Mouse (Mus musculus): ENCODE results near the gene Nup93. TPM values are rescaled to one million over a fixed set of nuclear protein-coding genes. Genes with fewer than 3 reads are reported as not detected.

Nup93 gene
- polyA plus RNA-seq (2015; fragmentation: Illumina TruSeq; extraction: RNeasy Lipid Tissue Mini Kit (QIAGEN cat#74804); ENCODE audit: insufficient read depth, low read depth, low replicate concordance), result 6.7 TPM

GRCm38 (mm10) chr8:94214252-94215173 is at the start of gene Nup93:
TSS of gene Nup93 (plus strand) at chr8:94214564.

DNA sequence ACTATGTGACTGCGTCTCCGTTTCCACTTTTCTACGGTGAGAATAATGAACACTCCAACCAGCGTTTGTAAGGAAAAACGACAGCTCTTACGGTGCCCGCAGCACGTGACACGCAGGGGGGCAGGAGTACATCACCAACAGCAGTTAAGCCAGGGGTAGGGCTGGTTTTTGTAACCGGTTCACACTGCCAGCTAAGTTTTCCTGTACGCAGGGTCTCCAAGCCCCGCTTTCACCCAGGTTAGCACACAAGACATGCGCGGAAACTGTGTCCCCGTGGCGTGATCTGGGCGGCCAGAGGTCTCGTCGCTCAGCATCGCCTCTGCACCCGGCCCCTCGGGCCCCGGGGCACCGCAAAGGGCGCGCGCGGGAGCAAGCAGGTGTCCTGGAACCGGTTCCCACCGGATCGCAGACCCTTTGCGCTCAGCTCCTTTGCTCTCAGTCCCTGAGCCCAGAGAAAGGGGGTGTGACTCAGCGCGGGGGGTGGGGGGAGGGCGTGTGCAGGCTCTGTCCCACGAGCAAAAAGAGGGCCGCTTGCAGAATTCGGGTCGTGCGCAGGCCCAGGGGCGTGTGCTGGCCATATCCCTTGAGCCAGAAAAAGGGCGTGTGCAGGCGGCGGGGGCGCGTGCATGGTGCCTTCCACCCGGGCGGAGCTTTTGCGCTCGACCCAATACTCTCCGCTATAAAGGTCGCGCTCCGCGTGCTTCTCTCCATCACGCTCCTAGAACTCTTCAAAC is 42.1 kb upstream of the Nup93 start, which contains the start of gene Mt2:
Mt2 (plus strand) TSS at position 590 of the 734 bp plus-strand sequence.

GRCm38 (mm10) chr8:94178857-94179712 is 35.3 kb upstream of the Nup93 start, which contains the start of gene Mt1:
TSS of gene Mt1 (plus strand) at chr8:94179082.

DNA sequence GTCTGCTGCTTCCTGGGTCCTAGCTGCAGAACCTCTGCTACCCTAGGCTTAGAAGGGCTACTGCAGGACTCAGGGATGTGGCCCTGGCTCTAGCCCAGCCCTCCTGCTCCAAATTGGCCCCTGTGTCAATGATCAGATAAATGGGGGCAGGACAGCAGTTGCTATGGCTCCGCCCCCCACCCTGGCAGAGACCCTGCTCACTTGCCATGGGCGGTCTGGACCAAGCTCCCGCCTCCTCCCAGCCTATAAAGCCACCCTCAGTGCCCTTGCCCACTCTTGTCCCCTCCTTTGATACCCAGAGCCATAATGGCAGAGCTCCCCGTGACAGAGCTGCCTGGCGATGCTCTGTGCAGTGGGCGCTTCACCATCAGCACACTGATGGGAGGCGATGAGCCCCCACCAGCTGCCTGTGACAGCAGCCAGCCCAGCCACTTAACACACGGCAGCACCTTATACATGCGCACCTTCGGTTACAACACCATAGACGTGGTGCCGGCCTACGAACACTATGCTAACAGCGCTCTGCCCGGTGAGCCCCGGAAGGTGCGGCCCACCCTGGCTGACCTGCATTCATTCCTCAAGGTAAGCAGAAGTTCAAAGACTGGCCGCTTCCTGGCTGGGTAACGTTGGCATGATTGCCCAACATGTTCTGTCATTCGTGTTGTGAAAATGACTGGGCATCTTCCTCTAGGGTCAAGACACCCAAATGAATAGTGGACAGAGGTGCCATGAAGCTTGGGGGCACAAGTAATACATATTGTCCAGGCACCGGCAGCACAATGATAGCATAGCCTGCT is 114.8 kb downstream of the Nup93 start, which contains the start of gene Slc12a3:
Slc12a3 (plus strand) TSS at position 270 of the 797 bp plus-strand sequence.

Other genes starting within 250 kb of the Nup93 start
- 24.7 TPM for gene Amfr, start 201.7 kb upstream of the Nup93 start, polyA plus RNA-seq (2015; fragmentation: Illumina TruSeq; extraction: RNeasy Lipid Tissue Mini Kit (QIAGEN cat#74804); ENCODE audit: insufficient read depth, low read depth, low replicate concordance)
- 2.9 TPM for gene Nudt21, start 177.5 kb upstream of the Nup93 start, polyA plus RNA-seq (2015; fragmentation: Illumina TruSeq; extraction: RNeasy Lipid Tissue Mini Kit (QIAGEN cat#74804); ENCODE audit: insufficient read depth, low read depth, low replicate concordance)
- 6.4 TPM for gene Ogfod1, start 177.4 kb upstream of the Nup93 start, polyA plus RNA-seq (2015; fragmentation: Illumina TruSeq; extraction: RNeasy Lipid Tissue Mini Kit (QIAGEN cat#74804); ENCODE audit: insufficient read depth, low read depth, low replicate concordance)
- 9.0 TPM for gene Bbs2, start 115.6 kb upstream of the Nup93 start, polyA plus RNA-seq (2015; fragmentation: Illumina TruSeq; extraction: RNeasy Lipid Tissue Mini Kit (QIAGEN cat#74804); ENCODE audit: insufficient read depth, low read depth, low replicate concordance)
- gene Mt4, start 77.4 kb upstream of the Nup93 start, polyA plus RNA-seq (2015; fragmentation: Illumina TruSeq; extraction: RNeasy Lipid Tissue Mini Kit (QIAGEN cat#74804); ENCODE audit: insufficient read depth, low read depth, low replicate concordance), result not detected
- not detected for gene Mt3, start 62.0 kb upstream of the Nup93 start, polyA plus RNA-seq (2015; fragmentation: Illumina TruSeq; extraction: RNeasy Lipid Tissue Mini Kit (QIAGEN cat#74804); ENCODE audit: insufficient read depth, low read depth, low replicate concordance)
- gene Mt2, start 41.9 kb upstream of the Nup93 start, polyA plus RNA-seq (2015; fragmentation: Illumina TruSeq; extraction: RNeasy Lipid Tissue Mini Kit (QIAGEN cat#74804); ENCODE audit: insufficient read depth, low read depth, low replicate concordance), result 331 TPM
- 627 TPM for gene Mt1, start 35.5 kb upstream of the Nup93 start, polyA plus RNA-seq (2015; fragmentation: Illumina TruSeq; extraction: RNeasy Lipid Tissue Mini Kit (QIAGEN cat#74804); ENCODE audit: insufficient read depth, low read depth, low replicate concordance)
- gene Slc12a3, start 114.6 kb downstream of the Nup93 start, polyA plus RNA-seq (2015; fragmentation: Illumina TruSeq; extraction: RNeasy Lipid Tissue Mini Kit (QIAGEN cat#74804); ENCODE audit: insufficient read depth, low read depth, low replicate concordance), result not detected
- gene Herpud1, start 171.9 kb downstream of the Nup93 start, polyA plus RNA-seq (2015; fragmentation: Illumina TruSeq; extraction: RNeasy Lipid Tissue Mini Kit (QIAGEN cat#74804); ENCODE audit: insufficient read depth, low read depth, low replicate concordance), result 324 TPM
- 1.9 TPM for gene Nlrc5, start 219.8 kb downstream of the Nup93 start, polyA plus RNA-seq (2015; fragmentation: Illumina TruSeq; extraction: RNeasy Lipid Tissue Mini Kit (QIAGEN cat#74804); ENCODE audit: insufficient read depth, low read depth, low replicate concordance)